Mouse (Mus musculus) CH12.LX (cell line): ENCODE data around the gene Efemp2. TPM values are rescaled to one million over a fixed set of nuclear protein-coding genes. Genes with fewer than 3 reads are reported as not detected.

ENCODE experiments used
- DNase-seq: peaks from one replicate; pipeline ENCODE4 v3.0.0-alpha.2; 2013; ENCODE audit errors: extremely low read depth
- H3K27ac ChIP-seq: 2 replicates; pipeline ENCODE4 v1.5.1; 2012; ENCODE audit warnings: low read depth, mild to moderate bottlenecking, control low read depth, moderate library complexity; ENCODE audit not compliant: insufficient read depth
- H3K27me3 ChIP-seq: replicated peaks from 2 replicates; pipeline ENCODE3; 2012; ENCODE audit warnings: inconsistent platforms
- H3K36me3 ChIP-seq, 2 experiments: replicated peaks in 1 of 2; 2 replicates each; pipeline versions ENCODE3 to v1.6.1; 2012; ENCODE audit warnings: inconsistent platforms in 1 of 2, low read length in 1 of 2, mild to moderate bottlenecking in 1 of 2, mixed read lengths in 1 of 2, moderate library complexity in 1 of 2; ENCODE audit not compliant: control insufficient read depth in 1 of 2, insufficient read depth in 1 of 2
- H3K4me1 ChIP-seq, 2 experiments: 2 replicates each; pipeline ENCODE4 v1.6.1; 2012; ENCODE audit warnings: inconsistent platforms in 1 of 2, moderate library complexity in 1 of 2; ENCODE audit not compliant: insufficient read depth in 2 of 2, control insufficient read depth in 1 of 2
- H3K4me2 ChIP-seq: 2 replicates; pipeline ENCODE4 v1.6.1; 2012; ENCODE audit warnings: low read depth, mild to moderate bottlenecking, control low read depth; ENCODE audit not compliant: poor library complexity, insufficient read depth, severe bottlenecking
- H3K4me3 ChIP-seq, 3 experiments: fragments of 150-350 bp in 1 of 3; sonication (generic) in 1 of 3; replicated peaks in 1 of 3; 2 replicates each; pipeline versions ENCODE3 to v1.5.1; 2011 to 2012; ENCODE audit warnings: low read depth in 2 of 3, low read length in 2 of 3, mild to moderate bottlenecking in 2 of 3, moderate library complexity in 2 of 3, control low read depth in 1 of 3, improper control_type of control experiment in 1 of 3, inconsistent platforms in 1 of 3, mixed read lengths in 1 of 3; ENCODE audit not compliant: poor library complexity in 1 of 3
- H3K79me2 ChIP-seq: replicated peaks from 2 replicates; pipeline ENCODE4 v1.6.1; 2012; ENCODE audit warnings: mild to moderate bottlenecking, moderate library complexity; ENCODE audit not compliant: control insufficient read depth, poor library complexity, insufficient read depth, severe bottlenecking; ENCODE audit errors: extremely low read depth
- H3K9ac ChIP-seq: 2 replicates; pipeline ENCODE4 v1.6.1; 2012; ENCODE audit warnings: low read depth, mild to moderate bottlenecking, control low read depth, moderate library complexity; ENCODE audit not compliant: insufficient read depth
- H3K9me3 ChIP-seq: replicated peaks from 2 replicates; pipeline ENCODE3; 2012; ENCODE audit warnings: low read length, inconsistent platforms, mixed read lengths
- CHD1 ChIP-seq: IDR thresholded peaks from 2 replicates; pipeline ENCODE4 v1.6.1; 2012; ENCODE audit warnings: low read depth, low read length, improper control_type of control experiment, inconsistent platforms
- CTCF ChIP-seq, 2 experiments: IDR thresholded peaks in 1 of 2; conservative IDR thresholded peaks in 1 of 2; 2 replicates each; pipeline ENCODE4 v1.5.1; 2011 to 2012; ENCODE audit warnings: low read depth in 2 of 2, low read length in 2 of 2, improper control_type of control experiment in 1 of 2, inconsistent platforms in 1 of 2, mild to moderate bottlenecking in 1 of 2, moderate library complexity in 1 of 2
- E2F4 ChIP-seq: IDR thresholded peaks from 2 replicates; pipeline ENCODE4 v1.6.1; 2011; ENCODE audit warnings: low read depth, low read length, improper control_type of control experiment; ENCODE audit not compliant: insufficient replicate concordance
- ELF1 ChIP-seq: IDR thresholded peaks from 2 replicates; pipeline ENCODE4 v1.6.1; 2014; ENCODE audit warnings: low read depth, mild to moderate bottlenecking, inconsistent platforms, low read length, improper control_type of control experiment
- EP300 ChIP-seq: IDR thresholded peaks from 2 replicates; pipeline ENCODE4 v1.6.1; 2011; ENCODE audit warnings: low read length, improper control_type of control experiment
- JUN ChIP-seq: IDR thresholded peaks from 2 replicates; pipeline ENCODE4 v1.6.1; 2011; ENCODE audit warnings: low read depth, mild to moderate bottlenecking, low read length, improper control_type of control experiment, moderate library complexity; ENCODE audit not compliant: insufficient read depth
- KAT2A ChIP-seq: IDR thresholded peaks from 2 replicates; pipeline ENCODE4 v1.6.1; 2012; ENCODE audit warnings: low read length, improper control_type of control experiment, inconsistent platforms; ENCODE audit not compliant: insufficient replicate concordance
- MAFK ChIP-seq: IDR thresholded peaks from 2 replicates; pipeline ENCODE4 v1.6.1; 2011; ENCODE audit warnings: low read length, improper control_type of control experiment; ENCODE audit not compliant: insufficient replicate concordance
- MAX ChIP-seq: IDR thresholded peaks from 2 replicates; pipeline ENCODE4 v1.6.1; 2011; ENCODE audit warnings: low read length, improper control_type of control experiment
- MEF2A ChIP-seq: IDR thresholded peaks from 2 replicates; pipeline ENCODE4 v1.6.1; 2014; ENCODE audit warnings: low read depth, mild to moderate bottlenecking, inconsistent platforms, low read length, improper control_type of control experiment, borderline replicate concordance
- MXI1 ChIP-seq: IDR thresholded peaks from 2 replicates; pipeline ENCODE4 v1.6.1; 2011; ENCODE audit warnings: mild to moderate bottlenecking, low read depth, low read length, improper control_type of control experiment
- NELFE ChIP-seq: IDR thresholded peaks from 2 replicates; pipeline ENCODE4 v1.6.1; 2011; ENCODE audit warnings: low read depth, low read length, improper control_type of control experiment
- NRF1 ChIP-seq: IDR thresholded peaks from 2 replicates; pipeline ENCODE4 v1.6.1; 2014; ENCODE audit warnings: low read depth, mild to moderate bottlenecking, inconsistent platforms, low read length, improper control_type of control experiment, moderate library complexity
- POLR2A ChIP-seq: IDR thresholded peaks from 2 replicates; pipeline ENCODE4 v1.6.1; 2011; ENCODE audit warnings: low read depth, mild to moderate bottlenecking, improper control_type of control experiment, low read length
- RAD21 ChIP-seq: IDR thresholded peaks from 2 replicates; pipeline ENCODE4 v1.6.1; 2011; ENCODE audit warnings: low read depth, mild to moderate bottlenecking, low read length, improper control_type of control experiment, moderate library complexity
- SIN3A ChIP-seq: IDR thresholded peaks from 2 replicates; pipeline ENCODE4 v1.6.1; 2012; ENCODE audit warnings: low read length, improper control_type of control experiment, inconsistent platforms
- TBP ChIP-seq: conservative IDR thresholded peaks from 2 replicates; pipeline ENCODE4 v1.6.1; 2011; ENCODE audit warnings: low read depth, low read length, improper control_type of control experiment
- UBTF ChIP-seq: IDR thresholded peaks from 2 replicates; pipeline ENCODE4 v1.6.1; 2012; ENCODE audit warnings: low read depth, mild to moderate bottlenecking, inconsistent platforms, low read length, improper control_type of control experiment, moderate library complexity
- USF1 ChIP-seq: IDR thresholded peaks from 2 replicates; pipeline ENCODE4 v1.6.1; 2014; ENCODE audit warnings: low read depth, mild to moderate bottlenecking, inconsistent platforms, low read length, improper control_type of control experiment
- ZC3H11A ChIP-seq: IDR thresholded peaks from 2 replicates; pipeline ENCODE4 v1.6.1; 2012; ENCODE audit warnings: low read depth, mild to moderate bottlenecking, inconsistent platforms, low read length, improper control_type of control experiment
- ZKSCAN1 ChIP-seq: IDR thresholded peaks from 2 replicates; pipeline ENCODE4 v1.6.1; 2012; ENCODE audit warnings: low read depth, inconsistent platforms, low read length, improper control_type of control experiment, borderline replicate concordance
- dilution Hi-C: fragments of 300-500 bp; cut with MboI; formaldehyde crosslinking; loops from 2 replicates; pipeline ENCODE4 v1.14.3; 2020; ENCODE audit warnings: low sequenced_read_pairs; ENCODE audit not compliant: extremely low pct_unique_long_range_greater_than_20kb, extremely low pct_ligation_motif_present
- in situ Hi-C: fragments of 300-500 bp; cut with MboI; formaldehyde crosslinking; loops from 3 replicates; pipeline ENCODE4 v1.14.3; 2019; ENCODE audit warnings: low sequenced_read_pairs, low pct_ligation_motif_present, low pct_unique_long_range_greater_than_20kb, mixed read lengths
- polyA plus RNA-seq: library from polyadenylated mRNA; unstranded; fragments of >175 nt; gene quantifications from 2 replicates; pipeline ENCODE4 v1.2.1, GENCODE M21; 2012; ENCODE audit warnings: low read depth; ENCODE audit not compliant: insufficient read length
- total RNA-seq, 2 experiments: library from RNA; depleted of rRNA; stranded (reverse); fragments of 300-350 nt in 1 of 2; fragments of >200 nt in 1 of 2; gene quantifications; 2 replicates each; pipeline ENCODE4 v1.2.3; 2012 to 2014

The Efemp2 gene
- total and polyA plus RNA-seq, 3 experiments: 0.50 to 0.51 TPM; not detected in 1

- in situ Hi-C loops: no loop called here
- TF ChIP-seq POLR2A: no peak
- no peak for TF ChIP-seq USF1
- no peak for TF ChIP-seq MXI1
- no peak for TF ChIP-seq E2F4
- TF ChIP-seq MAFK: no peak
- no peak for TF ChIP-seq SIN3A
- TF ChIP-seq MEF2A: no peak
- no peak for TF ChIP-seq ZKSCAN1
- TF ChIP-seq TBP: no peak
- no peak for TF ChIP-seq ELF1
- no peak for TF ChIP-seq MAX
- no peak for TF ChIP-seq CTCF (conservative IDR thresholded peaks at IDR 0.05 in 1 of 2, IDR thresholded peaks at IDR 0.05 in 1 of 2; ENCODE audit: low read depth in 2 of 2, low read length in 2 of 2)
- TF ChIP-seq EP300: no peak
- H3K9ac ChIP-seq: no peak overlapping the region
- peaks cover 0 to 1% of the 10 kb centered on the region in 2 experiments for H3K36me3 ChIP-seq
- H3K9me3 ChIP-seq: no peaks in the 10 kb centered on the region
- no peak overlapping the region for H3K4me3 ChIP-seq
- peaks cover 23% of the 10 kb centered on the region for H3K27me3 ChIP-seq
- H3K79me2 ChIP-seq: no peaks in the 10 kb centered on the region
- dilution Hi-C loops: no loop called here
- H3K4me2 ChIP-seq: no peak overlapping the region
- peaks cover 16 to 38% of the 10 kb centered on the region in 2 experiments for H3K4me1 ChIP-seq
- DNase-seq: no peak
- H3K27ac ChIP-seq: no peak overlapping the region
Measured at GRCm38 (mm10) chr19:5433951-5434350, 39.8 kb upstream of the Efemp2 start.

DNA sequence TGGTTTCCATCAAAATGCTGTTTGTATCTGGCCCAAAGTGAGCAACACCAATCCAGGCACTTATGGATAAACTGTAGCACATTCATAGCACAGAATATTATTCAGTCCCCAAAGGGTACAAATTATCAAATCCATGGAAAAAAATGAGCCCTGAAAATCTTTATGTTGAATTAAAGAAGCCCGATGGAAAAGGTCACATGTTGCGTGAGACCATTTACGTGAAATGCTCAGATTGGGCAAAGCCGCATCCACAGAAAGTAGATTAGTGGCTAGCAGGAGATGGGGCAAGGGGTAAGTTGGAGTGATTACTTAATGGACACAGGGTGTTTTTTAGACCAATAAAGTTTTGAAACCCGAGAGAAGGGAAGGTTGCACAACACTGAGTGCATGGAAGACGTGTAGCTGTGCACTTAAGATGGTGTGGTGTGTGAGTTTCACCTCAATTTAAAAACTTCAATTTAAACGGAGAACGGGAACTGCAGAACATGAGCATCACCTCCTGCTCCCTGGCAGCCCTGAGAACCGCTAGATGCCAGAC is 29.3 kb upstream of the Efemp2 start:
- H3K79me2 ChIP-seq: no peaks in the 10 kb centered on the region
- no peaks in the 10 kb centered on the region for H3K36me3 ChIP-seq
- no peak for DNase-seq
- dilution Hi-C loops: no loop called here
- H3K4me1 ChIP-seq: peaks cover 9 to 20% of the 10 kb centered on the region in 2 experiments
- H3K4me2 ChIP-seq: no peak overlapping the region
- TF ChIP-seq RAD21 (no peak), ZC3H11A (no peak), MEF2A (no peak), CHD1 (no peak), KAT2A (no peak), UBTF (no peak), NRF1 (no peak), JUN (no peak), NELFE (no peak), MAFK (no peak)
- peaks cover 11% of the 10 kb centered on the region for H3K9me3 ChIP-seq
- no peak overlapping the region for H3K4me3 ChIP-seq
- no peak overlapping the region for H3K27ac ChIP-seq
- no peak overlapping the region for H3K9ac ChIP-seq
- in situ Hi-C loops: no loop called here
- H3K27me3 ChIP-seq: peaks cover 50% of the 10 kb centered on the region
